9 mouse cellular contexts compared by ENCODE assay signal in genomic region chr7:16946441-16947348, GRCm38 (mm10). TPM values are rescaled to one million over a fixed set of nuclear protein-coding genes. Genes with fewer than 3 reads are reported as not detected.
DNase-seq lines count a peak whose midpoint lies in the region; ATAC-seq and TF ChIP-seq lines count a peak whose summit lies in the region.
"Had no signal": no experiment of that assay in that cellular context is flagged by ENCODE, and none has a peak within 500 bp of the region (broad histone marks: within the 10 kb centered on the region; RNA-seq: fewer than 3 reads in every experiment).

No protein-coding gene starts in this region.

- peak overlapping the region; percentile 78 for H3K4me2 ChIP-seq in midbrain, embryonic 12.5 days (replicated peaks)

- no peaks in the 10 kb centered on the region; the same call in 1 of the 2 replicates for H3K9me3 ChIP-seq in hindbrain, embryonic 10.5 days
- H3K9me3 ChIP-seq in midbrain, embryonic 12.5 days: no peaks in the 10 kb centered on the region

- intact Hi-C loops in gastrocnemius, adult 2 months (cut with DNase I): no loop called here

- peak overlapping the region; percentile 91 for H3K9ac ChIP-seq in midbrain, embryonic 12.5 days (replicated peaks)

- DNase-seq in gastrocnemius, adult 2 months: peak; percentile 51
- DNase-seq in gastrocnemius, postnatal 25 days: no peak
- DNase-seq in thymus, postnatal 4 days: peak; percentile 35
- no peak for DNase-seq in thymus, postnatal 14 days
- DNase-seq in hindbrain, embryonic 10.5 days (ENCODE audit: low spot score): peak; percentile 42
- no peak for DNase-seq in natural killer cell, adult 2 months (ENCODE audit: low spot score in 2 of 2)
- DNase-seq in yolk sac, embryonic 10.5 days (ENCODE audit: low spot score): no peak

- peaks cover 71% of the 10 kb centered on the region for H3K27me3 ChIP-seq in hindbrain, embryonic 10.5 days (ENCODE audit: insufficient read depth, poor library complexity, severe bottlenecking)
- peaks cover 50% of the 10 kb centered on the region for H3K27me3 ChIP-seq in midbrain, embryonic 12.5 days

- H3K36me3 ChIP-seq in hindbrain, embryonic 10.5 days: no peaks in the 10 kb centered on the region
- H3K36me3 ChIP-seq in midbrain, embryonic 12.5 days: no peaks in the 10 kb centered on the region

- H3K4me3 ChIP-seq in gastrocnemius, adult 2 months: peak overlapping the region; percentile 68
- H3K4me3 ChIP-seq in hindbrain, embryonic 10.5 days: peak overlapping the region; percentile 51
- H3K4me3 ChIP-seq in midbrain, embryonic 12.5 days: peak overlapping the region; percentile 65

- peak; percentile 27; the same call in 1 of the 2 replicates for TF ChIP-seq CTCF in gastrocnemius, adult 2 months (IDR thresholded peaks at IDR 0.05)

- peaks cover 70% of the 10 kb centered on the region for H3K4me1 ChIP-seq in hindbrain, embryonic 10.5 days (replicated peaks)
- peaks cover 69% of the 10 kb centered on the region for H3K4me1 ChIP-seq in midbrain, embryonic 12.5 days

- peak overlapping the region; percentile 63 for H3K27ac ChIP-seq in gastrocnemius, adult 2 months
- H3K27ac ChIP-seq in hindbrain, embryonic 10.5 days: peak overlapping the region; percentile 64; the same call in 1 of the 2 replicates
- H3K27ac ChIP-seq in midbrain, embryonic 12.5 days (replicated peaks): peak overlapping the region; percentile 84

- 2% methylated on average over 53 of the region's 53 CpGs for WGBS in hindbrain, embryonic 10.5 days
- 3% methylated on average over 49 of the region's 53 CpGs for WGBS in midbrain, embryonic 12.5 days

- ATAC-seq in midbrain, embryonic 12.5 days (ENCODE audit: low FRiP score, low read depth): no peak

RNA-seq across cellular contexts. Expression of gene Pnmal2, which starts 2.2 kb away (rescaled TPM):
- total RNA-seq in gastrocnemius, adult 2 months (2021): under 1 TPM; 0.74 to 0.86 TPM
- total RNA-seq in gastrocnemius, postnatal 25 days (2021): 1 to 10 TPM; 2.3 to 3.3 TPM
- polyA plus RNA-seq in hindbrain, embryonic 10.5 days (2016; fragmentation: Nextera tagmentation; extraction: Ambion mirVana): 4.0 and 12.2 TPM in 2 replicates
- polyA plus RNA-seq in midbrain, embryonic 12.5 days (2016; fragmentation: Nextera tagmentation; extraction: Ambion mirVana): 49.3 and 55.3 TPM in 2 replicates
- total RNA-seq: common myeloid progenitor, adult 5-6 weeks had no signal

RNA-seq across cellular contexts. Expression of gene Pnmal1, which starts 12.8 kb away (rescaled TPM):
- total RNA-seq in gastrocnemius, adult 2 months (2021): not detected
- not detected for total RNA-seq in gastrocnemius, postnatal 25 days (2021)
- 5.8 and 12.7 TPM in 2 replicates for polyA plus RNA-seq in hindbrain, embryonic 10.5 days (2016; fragmentation: Nextera tagmentation; extraction: Ambion mirVana)
- 28.8 and 34.8 TPM in 2 replicates for polyA plus RNA-seq in midbrain, embryonic 12.5 days (2016; fragmentation: Nextera tagmentation; extraction: Ambion mirVana)

RNA-seq across cellular contexts. Expression of gene Calm3, which starts 22.8 kb away (rescaled TPM):
- 100 to 1,000 TPM; 290 to 400 TPM for total RNA-seq in gastrocnemius, adult 2 months (2021)
- 100 to 1,000 TPM; 257 to 291 TPM for total RNA-seq in gastrocnemius, postnatal 25 days (2021)
- 170 and 245 TPM in 2 replicates for polyA plus RNA-seq in hindbrain, embryonic 10.5 days (2016; fragmentation: Nextera tagmentation; extraction: Ambion mirVana)
- polyA plus RNA-seq in midbrain, embryonic 12.5 days (2016; fragmentation: Nextera tagmentation; extraction: Ambion mirVana): 223 and 224 TPM in 2 replicates

RNA-seq across cellular contexts. Expression of gene Gm42372, which starts 36.2 kb away (rescaled TPM):
- total RNA-seq in gastrocnemius, adult 2 months (2021): not detected
- not detected for total RNA-seq in gastrocnemius, postnatal 25 days (2021)
- polyA plus RNA-seq in hindbrain, embryonic 10.5 days (2016; fragmentation: Nextera tagmentation; extraction: Ambion mirVana): 0.91 and 0.93 TPM in 2 replicates
- 1.7 and 1.8 TPM in 2 replicates for polyA plus RNA-seq in midbrain, embryonic 12.5 days (2016; fragmentation: Nextera tagmentation; extraction: Ambion mirVana)

RNA-seq across cellular contexts. Expression of gene Ptgir, which starts 40.4 kb away (rescaled TPM):
- under 1 TPM; 0.67 to 0.79 TPM for total RNA-seq in gastrocnemius, adult 2 months (2021)
- 1 to 10 TPM in 1 of 2 experiments, under 1 TPM in 1; 0.97 to 1.3 TPM for total RNA-seq in gastrocnemius, postnatal 25 days (2021)
- polyA plus RNA-seq in hindbrain, embryonic 10.5 days (2016; fragmentation: Nextera tagmentation; extraction: Ambion mirVana): 0.77 and 1.5 TPM in 2 replicates
- 1.1 and 1.2 TPM in 2 replicates for polyA plus RNA-seq in midbrain, embryonic 12.5 days (2016; fragmentation: Nextera tagmentation; extraction: Ambion mirVana)

Comparison
In these comparisons a context has a peak if more than half of its experiments do, and no peak if none do; other contexts are left out.
1. DNase-seq: peak in gastrocnemius, adult 2 months (single experiment), thymus, postnatal 4 days (single experiment) and hindbrain, embryonic 10.5 days (single experiment); none in gastrocnemius, postnatal 25 days (single experiment), thymus, postnatal 14 days (single experiment), natural killer cell, adult 2 months (0 of 2) and yolk sac, embryonic 10.5 days (single experiment).
2. Peak in every context shown above with its lines, with median percentiles within 50 percentile points of each other: H3K27ac ChIP-seq and H3K4me3 ChIP-seq.